Mouse (Mus musculus) cerebellum, adult (tissue): ENCODE data around the gene Tdgf1.

ENCODE experiments used
- ATAC-seq: cut with Nextera tagmentation; 2 replicates; pipeline ENCODE4 v1.9.2; 2017; ENCODE audit warnings: mild to moderate bottlenecking, moderate library complexity, mixed read lengths; ENCODE audit not compliant: insufficient number of reproducible peaks, low FRiP score, low TSS enrichment

Gene Tdgf1

GRCm38 (mm10) chr9:110954681-110955445, 8.9 kb upstream of the Tdgf1 start:
- no peak for ATAC-seq

DNA sequence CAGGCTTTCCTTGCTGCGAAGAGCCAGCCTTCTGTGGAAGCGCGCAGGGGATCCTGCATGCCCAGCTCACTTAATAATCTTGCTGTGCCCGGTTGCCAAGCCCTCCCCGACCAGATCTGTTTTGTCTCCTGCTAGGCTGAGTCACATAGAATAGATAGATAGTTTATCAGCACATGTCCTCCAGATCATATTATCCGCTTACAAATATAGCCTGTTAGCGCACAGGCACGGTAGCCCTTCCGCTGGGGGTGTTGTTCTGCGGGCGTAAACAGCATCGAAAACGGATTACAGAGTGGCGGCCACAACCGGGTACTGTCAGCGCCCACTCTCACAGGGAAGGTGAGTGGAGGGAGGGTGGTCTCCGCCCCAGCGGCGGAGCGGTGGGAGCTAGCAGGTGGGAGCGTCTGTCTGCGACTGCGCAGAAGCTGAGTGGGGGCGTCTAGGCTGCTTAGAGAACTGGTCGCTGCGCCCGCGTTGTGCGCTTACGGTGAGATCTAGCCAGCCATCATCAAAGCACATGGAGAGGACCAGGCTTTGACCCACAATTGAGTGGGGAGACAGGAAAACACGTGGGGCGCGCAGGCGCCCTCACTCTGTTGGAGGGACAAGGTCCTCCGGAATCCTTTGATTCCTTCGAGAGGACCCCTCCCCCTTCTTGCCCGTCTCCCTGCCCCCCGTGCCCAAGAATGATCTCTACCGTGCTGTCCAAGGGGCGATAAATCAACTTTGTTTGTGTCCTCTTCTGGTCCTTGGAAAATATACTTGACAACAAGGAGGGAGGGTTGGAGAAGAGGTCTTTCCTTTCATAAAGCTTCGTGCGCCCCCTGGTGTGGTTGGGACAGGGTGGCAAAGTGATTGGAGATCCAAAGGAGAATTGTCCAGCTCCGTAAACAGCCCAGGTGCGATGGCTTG, 7.8 kb upstream of the Tdgf1 start:
- no peak for ATAC-seq

DNA sequence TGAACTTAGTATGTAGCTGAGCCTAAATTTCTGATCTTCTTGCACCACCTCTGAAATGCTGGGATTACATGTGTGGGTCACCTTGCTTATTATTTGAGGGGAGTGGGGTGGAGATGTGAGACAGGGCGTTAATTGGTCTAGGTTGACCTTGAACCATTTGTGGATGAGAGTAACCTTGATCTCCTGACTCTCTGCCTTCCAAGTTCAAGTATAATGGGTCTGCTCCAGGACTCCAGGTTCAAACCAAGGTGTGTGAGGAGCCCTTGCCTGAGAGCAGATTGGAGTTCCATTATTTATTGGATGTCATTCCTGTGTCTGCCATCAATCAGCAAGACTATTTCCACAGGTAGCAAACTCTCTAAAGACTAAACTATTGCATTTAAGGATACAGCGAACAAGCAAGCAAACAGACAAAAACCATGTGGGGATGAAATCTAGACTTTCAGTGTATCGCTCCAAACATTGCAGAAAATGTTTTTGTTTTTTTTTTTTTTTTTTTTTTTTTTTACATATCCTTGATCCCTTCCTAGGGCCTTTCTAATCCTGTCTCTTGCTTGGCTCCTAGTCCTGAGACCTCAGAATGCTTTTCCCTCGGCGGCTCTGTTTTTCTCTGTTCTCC, 7.1 kb upstream of the Tdgf1 start:
- no peak for ATAC-seq

- ATAC-seq, result no peak
Observed at GRCm38 (mm10) chr9:110952398-110952797, 6.4 kb upstream of the Tdgf1 start.

GRCm38 (mm10) chr9:110951866-110952265, 5.9 kb upstream of the Tdgf1 start:
- no peak for ATAC-seq

- ATAC-seq, result no peak
Observed at GRCm38 (mm10) chr9:110951397-110951796, 5.4 kb upstream of the Tdgf1 start, which contains the start of gene Lrrc2. TSS of gene Lrrc2 (plus strand) at chr9:110951545.

DNA sequence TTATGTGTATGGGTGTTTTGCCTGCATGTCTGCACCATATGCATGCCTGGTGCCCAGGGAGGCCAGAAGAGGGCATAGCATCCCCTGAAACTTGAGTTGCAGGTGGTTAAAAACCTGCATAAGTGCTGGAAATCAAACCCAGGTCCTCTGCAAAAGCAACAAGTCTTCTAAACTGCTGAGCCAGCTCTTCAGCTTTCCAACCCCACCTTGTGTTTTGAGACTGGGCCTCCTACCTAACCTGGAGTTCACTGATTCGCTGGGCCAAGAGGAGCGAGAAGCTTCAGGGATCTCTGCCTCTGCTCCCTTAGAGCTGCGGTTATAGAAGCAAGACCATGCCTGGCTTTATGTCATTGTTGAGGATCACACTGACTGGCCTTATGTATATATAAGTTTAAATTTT, 4.2 kb upstream of the Tdgf1 start:
- no peak for ATAC-seq

GRCm38 (mm10) chr9:110948813-110949310, 2.9 kb upstream of the Tdgf1 start:
- ATAC-seq, result no peak

DNA sequence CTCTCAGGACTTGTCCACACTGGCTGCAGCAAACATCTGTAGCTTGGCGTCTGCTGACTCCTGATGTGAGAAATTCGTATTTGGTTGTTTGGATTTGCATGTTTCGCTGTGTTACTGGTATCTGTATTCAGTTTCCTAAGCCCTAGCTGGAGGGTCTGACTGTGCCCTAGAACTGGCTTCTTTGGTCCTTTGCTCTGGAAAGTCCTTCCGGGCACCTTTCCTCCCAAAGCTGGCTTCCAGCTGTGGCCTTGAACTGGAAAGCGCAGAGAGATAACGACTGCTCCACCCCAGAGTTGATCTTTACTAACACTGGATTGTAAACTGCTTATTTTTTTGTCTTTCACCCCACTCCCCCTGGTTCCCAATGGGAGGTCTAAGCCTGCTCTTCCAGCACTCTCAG, 1.9 kb upstream of the Tdgf1 start:
- no peak for ATAC-seq

- ATAC-seq, result no peak
Observed at GRCm38 (mm10) chr9:110947261-110947661, 1.3 kb upstream of the Tdgf1 start.

GRCm38 (mm10) chr9:110946548-110947044, 638 bp upstream of the Tdgf1 start:
- no peak for ATAC-seq

GRCm38 (mm10) chr9:110945343-110945742, 615 bp downstream of the Tdgf1 start:
- no peak for ATAC-seq

DNA sequence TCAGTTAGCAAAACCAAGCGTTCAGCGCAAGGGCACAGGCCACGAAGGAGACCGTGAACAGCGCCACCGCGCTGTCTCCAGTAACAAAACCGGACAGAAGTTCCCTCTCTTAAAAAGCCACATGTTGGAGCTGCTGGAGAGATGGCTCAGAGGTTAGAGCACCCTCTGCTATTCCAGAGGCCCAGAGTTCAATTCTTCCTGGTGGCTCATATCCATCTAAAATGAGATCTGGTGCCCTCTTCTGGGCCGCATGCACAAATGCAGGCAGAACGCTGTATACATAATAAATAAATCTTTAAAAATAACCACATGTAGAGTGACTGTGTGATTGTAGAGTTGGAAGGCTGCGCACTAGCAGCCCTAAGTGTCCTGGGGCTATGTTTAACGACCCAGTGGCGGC, 1.7 kb downstream of the Tdgf1 start:
- no peak for ATAC-seq

DNA sequence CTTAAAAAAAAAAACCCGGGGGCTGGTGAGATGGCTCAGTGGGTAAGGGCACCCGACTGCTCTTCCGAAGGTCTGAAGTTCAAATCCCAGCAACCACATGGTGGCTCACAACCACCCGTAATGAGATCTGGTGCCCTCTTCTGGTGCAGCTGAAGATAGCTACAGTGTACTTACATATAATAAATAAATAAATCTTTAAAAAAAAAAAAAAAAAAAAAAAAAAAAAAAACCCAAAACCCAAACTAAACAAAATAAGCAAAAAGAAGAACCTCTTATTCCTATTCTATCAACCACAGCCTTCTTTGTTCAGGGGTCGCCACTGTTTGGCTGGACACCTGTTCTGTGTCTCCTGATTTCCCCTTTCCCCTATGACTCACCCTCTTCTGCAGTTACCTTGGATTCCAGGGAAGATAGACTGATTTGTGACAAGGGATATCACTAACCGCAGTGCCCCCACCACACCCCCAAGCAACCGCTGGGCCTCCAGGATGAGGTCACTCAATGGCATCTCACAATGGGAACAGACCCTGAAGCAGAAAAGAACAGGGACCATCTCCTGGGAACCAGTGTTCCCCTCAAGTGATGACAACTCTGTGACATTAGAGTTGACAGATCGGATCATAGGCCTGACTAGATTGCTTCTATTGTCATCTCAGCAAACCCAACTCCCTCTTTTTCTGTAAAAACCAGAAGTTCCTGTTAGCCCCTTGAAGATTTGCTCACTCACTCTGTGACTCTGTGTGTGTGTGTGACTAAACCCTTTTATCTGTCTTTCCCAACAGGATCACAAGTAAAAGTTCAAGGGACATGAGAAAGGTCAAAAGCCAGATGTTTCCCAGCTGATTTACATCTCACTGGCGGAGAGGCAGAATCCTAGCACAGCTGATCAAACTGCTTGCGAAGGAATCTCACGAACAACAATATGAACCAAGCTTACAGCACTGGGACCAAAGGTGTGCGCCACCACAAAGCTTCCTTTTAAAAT, 8.2 kb downstream of the Tdgf1 start:
- ATAC-seq, result no peak

- ATAC-seq, result no peak
Observed at GRCm38 (mm10) chr9:110935941-110936340, 10.0 kb downstream of the Tdgf1 start.

GRCm38 (mm10) chr9:110933850-110934437, 12.0 kb downstream of the Tdgf1 start:
- no peak for ATAC-seq

DNA sequence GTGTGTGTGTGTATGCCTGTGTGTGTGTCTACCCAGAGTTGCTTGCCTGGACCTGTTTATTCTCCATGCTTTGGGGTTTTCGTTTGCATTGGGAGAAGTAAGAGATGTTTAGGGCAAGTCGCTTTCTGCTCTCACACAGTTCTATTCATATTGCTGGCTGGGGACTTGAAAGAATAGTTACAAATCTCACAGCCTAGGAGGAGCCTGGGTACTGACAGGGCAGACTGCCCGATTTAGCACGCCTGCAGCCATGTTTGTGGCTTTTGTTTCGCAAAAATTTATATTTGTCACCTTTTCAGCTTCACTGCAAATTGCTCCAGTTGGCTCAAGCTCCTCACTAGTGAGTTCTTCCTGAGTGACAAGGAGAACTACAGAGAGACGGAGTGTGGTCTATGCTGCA, 14.4 kb downstream of the Tdgf1 start:
- ATAC-seq, result no peak

- no peak for ATAC-seq
Observed at GRCm38 (mm10) chr9:110922759-110923158, 23.2 kb downstream of the Tdgf1 start.
